Mouse (Mus musculus): ENCODE measurements around the gene Commd9. TPM values are rescaled to one million over a fixed set of nuclear protein-coding genes. Genes with fewer than 3 reads are reported as not detected.

The Commd9 gene
- polyA plus RNA-seq, 1 experiment from 2014 or later, result 110 TPM

DNA sequence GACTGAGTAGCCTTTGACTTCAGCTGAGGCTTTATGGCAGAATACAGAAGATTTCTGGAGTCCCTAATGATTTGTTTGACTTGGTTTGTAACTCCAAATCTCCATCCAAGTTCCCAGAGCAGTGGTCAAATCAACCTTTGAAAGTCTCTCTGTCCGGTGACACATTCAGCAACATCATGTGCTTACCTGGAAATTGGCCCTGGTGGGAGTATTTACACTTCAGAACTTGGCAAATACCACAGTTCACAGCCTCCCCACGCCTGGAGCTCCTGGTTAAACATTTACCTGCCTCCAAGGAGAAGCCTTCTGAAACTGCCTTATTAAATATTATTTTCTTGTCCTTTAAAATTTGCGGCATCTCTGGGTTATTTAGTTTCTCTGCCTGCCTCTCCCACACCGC is 37.1 kb downstream of the Commd9 start:
- Histone ChIP-seq H3K27ac (replicated peaks; ENCODE audit: low read depth, low read length) (no peak overlapping the region), H3K36me3 (ENCODE audit: control insufficient read depth, insufficient read depth, low read length) (no peaks in the 10 kb centered on the region), H3K9me3 (ENCODE audit: control insufficient read depth, low read length) (no peaks in the 10 kb centered on the region), H3K4me1 (ENCODE audit: control insufficient read depth, insufficient read depth, low read length) (peaks cover 18% of the 10 kb centered on the region), H3K27me3 (ENCODE audit: control insufficient read depth, insufficient read depth, low read length) (no peaks in the 10 kb centered on the region), H3K4me2 (ENCODE audit: low read length) (no peak overlapping the region), H3K4me3 (replicated peaks; ENCODE audit: low read depth, low read length) (no peak overlapping the region), H3K9ac (replicated peaks; ENCODE audit: low read length) (no peak overlapping the region)
- DNase-seq (no peak), ATAC-seq (ENCODE audit: low FRiP score, low TSS enrichment) (no peak)
- WGBS, result 83% methylated on average over 4 of the region's 4 CpGs

DNA sequence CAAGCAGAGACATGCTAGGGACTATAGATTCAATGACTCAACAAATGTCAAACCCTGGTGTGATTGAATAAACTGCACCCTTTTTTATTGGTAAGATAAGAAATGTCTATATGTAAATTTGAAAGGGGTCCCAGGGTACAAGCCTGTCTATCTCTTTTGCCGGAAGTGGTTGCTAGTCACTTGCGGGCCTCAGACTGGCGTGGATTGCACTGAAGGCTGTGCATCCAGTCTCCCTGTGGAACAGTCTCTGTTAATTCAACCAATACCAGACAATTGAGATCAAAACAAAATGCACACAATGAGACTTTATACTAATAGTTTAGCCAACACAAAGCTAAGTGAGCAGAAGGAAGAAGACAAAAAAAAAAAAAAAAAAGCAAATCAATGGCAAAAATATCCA is 39.1 kb downstream of the Commd9 start:
- H3K9ac ChIP-seq (replicated peaks; ENCODE audit: low read length), result no peak overlapping the region
- H3K4me2 ChIP-seq (ENCODE audit: low read length), result no peak overlapping the region; the same call in 1 of the 2 replicates
- WGBS, result 59% methylated on average over 3 of the region's 3 CpGs
- no peaks in the 10 kb centered on the region for H3K27me3 ChIP-seq (ENCODE audit: control insufficient read depth, insufficient read depth, low read length)
- DNase-seq, result no peak
- no peak overlapping the region for H3K27ac ChIP-seq (replicated peaks; ENCODE audit: low read depth, low read length)
- no peaks in the 10 kb centered on the region for H3K36me3 ChIP-seq (ENCODE audit: control insufficient read depth, insufficient read depth, low read length)
- no peak overlapping the region for H3K4me3 ChIP-seq (replicated peaks; ENCODE audit: low read depth, low read length)
- peaks cover 18% of the 10 kb centered on the region for H3K4me1 ChIP-seq (ENCODE audit: control insufficient read depth, insufficient read depth, low read length)
- ATAC-seq (ENCODE audit: low FRiP score, low TSS enrichment), result no peak
- H3K9me3 ChIP-seq (ENCODE audit: control insufficient read depth, low read length), result no peaks in the 10 kb centered on the region

DNA sequence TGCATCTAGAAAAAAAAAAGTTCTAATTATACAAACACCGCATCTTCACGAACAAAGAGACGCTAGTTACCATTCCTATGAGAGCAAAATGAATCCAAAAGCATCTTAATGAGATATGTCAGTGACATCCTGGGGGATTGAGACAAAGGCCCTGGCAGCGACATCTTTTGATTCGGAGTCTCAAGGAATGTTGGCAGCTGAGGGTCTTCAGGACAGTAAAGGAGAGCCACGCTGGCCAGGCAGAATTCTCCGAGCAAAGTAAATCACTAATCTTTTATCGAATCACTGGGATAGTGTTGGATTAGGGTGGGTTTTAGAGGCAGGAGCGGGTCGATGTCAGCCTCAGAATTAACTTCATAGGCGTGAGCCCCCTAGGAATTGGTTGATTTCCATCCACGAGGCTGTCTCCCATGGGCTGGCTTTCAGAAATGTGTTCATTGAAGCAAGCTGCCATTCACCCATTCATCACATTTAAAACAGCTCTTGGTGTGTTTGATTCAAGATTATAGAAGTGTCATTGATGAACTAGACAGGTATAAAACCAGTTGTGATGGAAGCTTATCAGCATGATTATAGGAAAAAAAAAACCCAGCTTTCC is 39.6 kb downstream of the Commd9 start:
- DNase-seq, result peak; percentile 65
- Histone ChIP-seq H3K9ac (replicated peaks; ENCODE audit: low read length) (no peak overlapping the region), H3K9me3 (ENCODE audit: control insufficient read depth, low read length) (no peaks in the 10 kb centered on the region), H3K27me3 (ENCODE audit: control insufficient read depth, insufficient read depth, low read length) (no peaks in the 10 kb centered on the region), H3K27ac (replicated peaks; ENCODE audit: low read depth, low read length) (0 out of 2 replicates have a peak overlapping the region, but pooled peaks have one; percentile 21), H3K36me3 (ENCODE audit: control insufficient read depth, insufficient read depth, low read length) (no peaks in the 10 kb centered on the region), H3K4me2 (ENCODE audit: low read length) (peak overlapping the region; percentile 15; the same call in 1 of the 2 replicates), H3K4me3 (replicated peaks; ENCODE audit: low read depth, low read length) (no peak overlapping the region), H3K4me1 (ENCODE audit: control insufficient read depth, insufficient read depth, low read length) (peaks cover 13% of the 10 kb centered on the region)
- ATAC-seq (ENCODE audit: low FRiP score, low TSS enrichment), result no peak; the same call in 1 of the 2 replicates
- 12% methylated on average over 12 of the region's 12 CpGs for WGBS

DNA sequence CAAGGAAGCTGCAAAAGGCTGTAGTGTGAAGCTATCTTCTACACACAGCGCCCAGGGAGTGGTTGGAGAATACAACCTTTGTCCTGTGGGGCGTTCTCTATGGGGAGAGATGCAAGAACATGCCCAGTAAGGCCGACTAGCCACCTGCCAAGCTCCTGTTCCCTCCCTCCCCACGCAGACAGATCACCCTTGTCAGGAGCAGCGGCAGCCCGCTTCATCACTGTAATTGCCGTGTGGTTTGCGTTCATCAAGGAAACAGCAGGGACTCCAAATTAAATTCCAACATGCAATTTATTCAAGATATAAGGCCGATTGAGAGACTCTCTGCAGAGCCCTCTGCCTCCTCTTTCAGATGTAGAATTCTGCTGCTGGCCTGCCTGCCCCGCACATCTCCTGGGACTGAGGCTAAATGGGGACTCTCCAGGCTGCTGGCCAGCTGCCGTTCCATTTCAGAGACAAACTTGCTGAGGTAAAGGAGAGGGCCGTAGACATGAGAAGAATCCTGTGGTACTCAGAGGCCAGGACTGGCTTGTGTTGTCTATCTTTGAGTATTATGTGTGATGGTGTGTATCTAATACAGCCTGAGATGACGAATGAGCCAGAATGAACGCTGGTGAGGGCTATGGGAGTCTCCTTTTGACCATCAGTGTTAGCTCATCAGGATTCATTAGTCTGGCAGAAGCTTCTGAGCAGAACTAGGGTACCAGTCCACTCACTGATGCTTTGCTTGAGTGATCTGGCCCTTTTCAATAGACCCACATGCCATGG is 46.3 kb downstream of the Commd9 start:
- Histone ChIP-seq H3K27ac (replicated peaks; ENCODE audit: low read depth, low read length) (peak overlapping the region; percentile 49), H3K9ac (replicated peaks; ENCODE audit: low read length) (no peak overlapping the region), H3K4me1 (ENCODE audit: control insufficient read depth, insufficient read depth, low read length) (peaks cover 10% of the 10 kb centered on the region; the same call in 1 of the 2 replicates), H3K4me2 (ENCODE audit: low read length) (no peak overlapping the region), H3K27me3 (ENCODE audit: control insufficient read depth, insufficient read depth, low read length) (no peaks in the 10 kb centered on the region), H3K9me3 (ENCODE audit: control insufficient read depth, low read length) (no peaks in the 10 kb centered on the region), H3K36me3 (ENCODE audit: control insufficient read depth, insufficient read depth, low read length) (no peaks in the 10 kb centered on the region), H3K4me3 (replicated peaks; ENCODE audit: low read depth, low read length) (no peak overlapping the region)
- DNase-seq, result peak; percentile 60
- WGBS, result 49% methylated on average over 14 of the region's 14 CpGs
- no peak; the same call in 1 of the 2 replicates for ATAC-seq (ENCODE audit: low FRiP score, low TSS enrichment)

DNA sequence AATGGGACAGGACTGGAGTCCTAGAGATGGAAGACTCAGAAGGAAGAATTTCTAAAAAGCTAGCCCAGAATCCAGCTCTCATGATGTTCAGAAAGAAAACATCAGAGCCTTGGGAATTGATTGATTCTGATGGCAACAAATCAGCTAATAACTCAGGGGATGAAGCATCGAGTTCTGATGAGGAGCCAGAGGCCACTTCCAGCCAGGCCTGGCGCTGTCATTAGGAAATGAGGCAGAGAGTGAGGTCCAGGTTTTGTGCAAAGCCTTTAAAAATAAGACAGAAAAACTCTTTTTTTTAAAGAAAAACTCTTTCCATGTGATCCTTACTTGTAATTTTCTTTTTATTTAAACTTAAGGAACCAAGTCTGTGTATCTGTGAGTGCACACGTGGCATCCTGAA is 47.3 kb downstream of the Commd9 start:
- DNase-seq, result no peak
- no peak for ATAC-seq (ENCODE audit: low FRiP score, low TSS enrichment)
- H3K27me3 ChIP-seq (ENCODE audit: control insufficient read depth, insufficient read depth, low read length), result no peaks in the 10 kb centered on the region
- H3K9ac ChIP-seq (replicated peaks; ENCODE audit: low read length), result no peak overlapping the region
- 79% methylated on average over 3 of the region's 3 CpGs for WGBS
- H3K4me3 ChIP-seq (replicated peaks; ENCODE audit: low read depth, low read length), result no peak overlapping the region
- no peak overlapping the region for H3K4me2 ChIP-seq (ENCODE audit: low read length)
- no peaks in the 10 kb centered on the region for H3K36me3 ChIP-seq (ENCODE audit: control insufficient read depth, insufficient read depth, low read length)
- H3K27ac ChIP-seq (replicated peaks; ENCODE audit: low read depth, low read length), result no peak overlapping the region
- H3K9me3 ChIP-seq (ENCODE audit: control insufficient read depth, low read length), result no peaks in the 10 kb centered on the region
- H3K4me1 ChIP-seq (ENCODE audit: control insufficient read depth, insufficient read depth, low read length), result peaks cover 10% of the 10 kb centered on the region; the same call in 1 of the 2 replicates

DNA sequence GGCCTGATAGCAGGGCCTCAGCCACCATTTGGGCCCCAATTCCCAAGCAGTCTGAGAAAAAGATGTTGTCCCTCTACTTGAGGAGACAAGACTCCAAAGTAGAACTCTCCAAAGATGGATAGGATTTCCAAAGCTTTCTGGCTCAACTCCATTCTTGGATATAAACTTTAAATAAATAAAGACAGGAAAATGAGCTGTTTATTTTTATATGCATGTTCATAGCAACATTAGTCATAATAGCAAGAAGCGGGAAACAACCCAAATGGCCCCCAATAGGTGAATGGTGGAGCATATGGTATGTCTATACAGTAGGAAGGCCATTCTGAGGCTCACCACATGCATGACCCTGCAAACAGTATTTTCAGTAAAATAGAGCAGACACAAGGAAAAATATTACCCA is 49.0 kb downstream of the Commd9 start:
- Histone ChIP-seq H3K36me3 (ENCODE audit: control insufficient read depth, insufficient read depth, low read length) (no peaks in the 10 kb centered on the region), H3K27ac (replicated peaks; ENCODE audit: low read depth, low read length) (no peak overlapping the region), H3K9me3 (ENCODE audit: control insufficient read depth, low read length) (no peaks in the 10 kb centered on the region), H3K4me3 (replicated peaks; ENCODE audit: low read depth, low read length) (no peak overlapping the region), H3K4me2 (ENCODE audit: low read length) (no peak overlapping the region), H3K27me3 (ENCODE audit: control insufficient read depth, insufficient read depth, low read length) (no peaks in the 10 kb centered on the region), H3K4me1 (ENCODE audit: control insufficient read depth, insufficient read depth, low read length) (peaks cover 10% of the 10 kb centered on the region; the same call in 1 of the 2 replicates), H3K9ac (replicated peaks; ENCODE audit: low read length) (no peak overlapping the region)
- WGBS, result 100% methylated on average over 1 of the region's 1 CpGs
- no peak for DNase-seq
- ATAC-seq (ENCODE audit: low FRiP score, low TSS enrichment), result no peak

DNA sequence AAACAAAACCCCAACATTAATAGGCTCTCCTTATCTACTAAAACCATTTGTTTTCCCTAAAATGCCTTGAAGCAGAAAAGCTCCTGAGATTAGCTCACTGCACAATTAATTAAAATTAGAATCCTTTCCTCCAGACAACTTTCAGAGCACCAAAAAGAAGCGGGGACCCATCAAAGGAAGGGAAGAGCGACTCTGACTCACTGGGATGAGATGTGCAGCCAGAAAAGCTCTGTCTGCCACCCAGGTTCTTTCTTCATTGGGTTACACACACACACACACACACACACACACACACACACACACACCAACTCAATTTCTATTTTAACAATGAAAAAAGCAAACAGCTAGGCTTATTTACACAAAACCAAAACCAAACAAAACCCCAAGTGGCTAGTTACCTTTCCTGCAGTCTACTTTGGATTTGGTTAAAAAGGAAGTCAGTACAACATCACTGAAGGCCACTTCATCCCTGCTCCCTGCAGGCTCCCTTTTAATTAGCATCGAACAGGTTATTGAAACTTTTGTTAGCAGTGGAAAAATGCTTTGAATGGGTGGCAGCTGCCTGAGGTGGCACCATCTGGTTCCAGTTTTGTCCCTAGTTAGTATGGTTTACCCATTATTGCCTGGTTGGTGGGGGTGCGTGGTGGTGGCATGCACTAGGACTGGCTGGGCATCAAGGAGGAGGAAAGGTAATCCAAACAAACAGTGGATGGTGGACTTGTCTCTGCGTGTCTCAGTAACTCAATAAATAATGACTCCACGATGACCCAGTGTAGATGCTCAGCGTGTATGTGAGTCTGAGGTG is 64.9 kb downstream of the Commd9 start:
- H3K27me3 ChIP-seq (ENCODE audit: control insufficient read depth, insufficient read depth, low read length), result no peaks in the 10 kb centered on the region
- WGBS, result 65% methylated on average over 7 of the region's 7 CpGs
- H3K4me1 ChIP-seq (ENCODE audit: control insufficient read depth, insufficient read depth, low read length), result 0 out of 2 replicates have a peak, but pooled peaks cover 6% of the 10 kb centered on the region
- no peak for DNase-seq
- no peaks in the 10 kb centered on the region for H3K9me3 ChIP-seq (ENCODE audit: control insufficient read depth, low read length)
- no peak for ATAC-seq (ENCODE audit: low FRiP score, low TSS enrichment)
- no peak overlapping the region for H3K4me2 ChIP-seq (ENCODE audit: low read length)
- H3K36me3 ChIP-seq (ENCODE audit: control insufficient read depth, insufficient read depth, low read length), result peaks cover 24% of the 10 kb centered on the region
- no peak overlapping the region for H3K9ac ChIP-seq (replicated peaks; ENCODE audit: low read length)
- no peak overlapping the region for H3K4me3 ChIP-seq (replicated peaks; ENCODE audit: low read depth, low read length)
- H3K27ac ChIP-seq (replicated peaks; ENCODE audit: low read depth, low read length), result no peak overlapping the region

All from midbrain, embryonic 14.5 days (tissue).